Mouse (Mus musculus) erythroblast, embryonic 14.5 days (primary cell): ENCODE data around the gene Ttc7. TPM values are rescaled to one million over a fixed set of nuclear protein-coding genes. Genes with fewer than 3 reads are reported as not detected.
A peak's percentile ranks its signal among the peaks of the same experiment; 100 is the strongest.

ENCODE experiments used
- H3K27me3 ChIP-seq: 2 replicates; pipeline ENCODE4 v1.6.1; 2012; ENCODE audit warnings: inconsistent platforms; ENCODE audit not compliant: control insufficient read depth
- H3K36me3 ChIP-seq: 2 replicates; pipeline ENCODE4 v1.6.1; 2012; ENCODE audit warnings: mild to moderate bottlenecking, inconsistent platforms; ENCODE audit not compliant: control insufficient read depth
- H3K4me1 ChIP-seq: 2 replicates; pipeline ENCODE4 v1.6.1; 2012; ENCODE audit warnings: inconsistent platforms; ENCODE audit not compliant: control insufficient read depth
- H3K4me3 ChIP-seq: replicated peaks from 2 replicates; pipeline ENCODE3; 2012; ENCODE audit warnings: moderate library complexity, mild to moderate bottlenecking, inconsistent platforms
- H3K9me3 ChIP-seq: 2 replicates; pipeline ENCODE4 v1.6.1; 2012; ENCODE audit warnings: low read length, inconsistent platforms, mixed read lengths; ENCODE audit not compliant: control insufficient read depth
- GATA1 ChIP-seq: IDR thresholded peaks from 2 replicates; pipeline ENCODE4 v1.6.1; 2012; ENCODE audit warnings: low read length, inconsistent platforms, mixed read lengths
- TAL1 ChIP-seq: IDR thresholded peaks from 3 replicates; pipeline ENCODE4 v1.6.1; 2012; ENCODE audit warnings: low read length, inconsistent platforms, mixed read lengths
- polyA plus RNA-seq: library from polyadenylated mRNA; stranded (reverse); fragments of >175 nt; gene quantifications from 2 replicates; pipeline ENCODE4 v1.2.3, GENCODE M21; 2012

Ttc7 gene
- polyA plus RNA-seq, result 2.6 and 2.7 TPM in 2 replicates

DNA sequence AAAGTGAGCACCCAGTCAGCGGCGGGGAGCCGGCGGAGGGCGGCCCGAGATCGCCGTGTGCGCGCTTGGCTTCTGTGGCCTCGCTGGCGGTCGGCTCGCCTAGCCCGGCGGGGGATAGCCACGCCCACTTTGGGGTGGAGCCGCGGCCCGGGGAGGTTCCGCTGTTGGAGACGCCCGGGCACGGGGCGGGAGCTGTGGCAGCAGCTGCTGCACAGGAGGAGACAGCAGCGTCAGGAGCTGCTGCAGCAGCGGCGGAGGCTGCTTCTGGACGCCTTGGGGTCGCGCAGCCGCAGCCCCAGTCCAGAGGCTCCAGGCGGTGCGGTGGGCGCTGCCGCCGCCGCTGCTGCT lies at the start of gene Ttc7:
Gene Ttc7 (plus strand): TSS at position 181 of the 348 bp plus-strand sequence.
- Histone ChIP-seq H3K4me1 (peaks cover 51% of the 10 kb centered on the region), H3K36me3 (peaks cover 23% of the 10 kb centered on the region), H3K27me3 (no peaks in the 10 kb centered on the region), H3K4me3 (peak within 1 kb of the TSS; percentile 95), H3K9me3 (no peaks in the 10 kb centered on the region)
- no peak for TF ChIP-seq TAL1
- TF ChIP-seq GATA1, result no peak

DNA sequence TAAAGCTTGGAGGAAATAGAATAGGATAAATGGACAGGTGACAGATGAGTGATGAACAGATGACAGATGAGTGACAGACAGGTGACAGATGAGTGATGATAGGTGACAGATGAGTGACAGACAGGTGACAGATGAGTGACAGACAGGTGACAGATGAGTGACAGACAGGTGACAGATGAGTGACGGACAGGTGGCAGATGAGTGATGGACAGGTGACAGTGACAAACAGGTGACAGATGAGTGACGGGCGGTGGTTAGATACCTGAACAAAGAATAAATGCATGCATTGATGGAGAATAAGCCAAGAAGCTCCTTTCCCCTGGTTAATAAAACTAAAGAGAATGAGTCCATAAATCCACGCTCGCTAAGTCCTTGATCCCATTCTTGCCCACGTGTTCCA lies 47.7 kb upstream of the Ttc7 start:
- Histone ChIP-seq H3K4me3 (no peak overlapping the region), H3K4me1 (no peaks in the 10 kb centered on the region), H3K27me3 (no peaks in the 10 kb centered on the region), H3K36me3 (no peaks in the 10 kb centered on the region), H3K9me3 (no peaks in the 10 kb centered on the region)
- TF ChIP-seq TAL1 (no peak), GATA1 (no peak)

DNA sequence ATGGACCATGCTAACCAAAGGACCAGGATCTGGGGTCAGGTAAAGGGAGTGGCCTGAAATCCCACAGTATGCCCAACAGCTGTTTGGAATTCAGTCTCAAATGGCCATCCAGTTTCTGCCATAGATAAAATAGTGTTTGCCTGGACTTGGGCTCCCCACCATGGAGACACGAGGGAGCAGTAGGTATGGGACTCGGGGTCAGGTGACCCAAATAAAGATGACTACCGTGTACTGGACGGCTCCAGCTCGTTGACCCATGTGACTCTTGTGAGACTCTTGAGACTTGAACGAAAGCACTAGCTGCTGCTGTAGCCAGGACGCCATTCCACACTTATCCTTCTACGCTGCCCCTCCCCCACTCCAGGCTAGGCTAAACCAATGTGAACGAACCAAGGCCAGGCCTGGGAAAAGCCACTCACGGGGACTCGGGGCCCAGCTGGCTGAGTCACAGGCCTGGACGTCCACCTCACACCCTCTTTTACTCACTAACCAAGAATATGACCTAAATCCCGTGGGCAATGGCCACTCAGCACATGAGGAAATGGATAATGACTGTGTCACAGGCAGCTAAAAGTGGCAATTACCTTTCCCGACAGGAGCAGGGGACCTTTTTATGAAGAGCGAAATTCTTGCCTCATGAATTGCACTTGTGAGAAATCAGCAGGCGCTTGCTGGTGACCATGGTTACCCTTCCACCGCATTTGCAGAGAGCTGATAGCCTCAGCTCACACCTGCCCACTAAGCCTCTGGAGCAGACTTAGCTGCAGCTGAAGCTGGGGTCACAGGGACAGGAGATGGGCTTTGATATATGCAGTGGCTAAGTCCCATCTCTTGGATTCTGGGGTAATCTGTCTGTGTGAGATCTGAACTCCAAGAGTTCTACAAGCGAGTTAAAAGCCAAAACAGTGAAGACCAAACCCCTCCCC lies 45.7 kb upstream of the Ttc7 start:
- no peaks in the 10 kb centered on the region for H3K4me1 ChIP-seq
- H3K9me3 ChIP-seq, result no peaks in the 10 kb centered on the region
- no peak overlapping the region for H3K4me3 ChIP-seq
- no peaks in the 10 kb centered on the region for H3K27me3 ChIP-seq
- TF ChIP-seq TAL1 (no peak), GATA1 (no peak)
- H3K36me3 ChIP-seq, result no peaks in the 10 kb centered on the region

DNA sequence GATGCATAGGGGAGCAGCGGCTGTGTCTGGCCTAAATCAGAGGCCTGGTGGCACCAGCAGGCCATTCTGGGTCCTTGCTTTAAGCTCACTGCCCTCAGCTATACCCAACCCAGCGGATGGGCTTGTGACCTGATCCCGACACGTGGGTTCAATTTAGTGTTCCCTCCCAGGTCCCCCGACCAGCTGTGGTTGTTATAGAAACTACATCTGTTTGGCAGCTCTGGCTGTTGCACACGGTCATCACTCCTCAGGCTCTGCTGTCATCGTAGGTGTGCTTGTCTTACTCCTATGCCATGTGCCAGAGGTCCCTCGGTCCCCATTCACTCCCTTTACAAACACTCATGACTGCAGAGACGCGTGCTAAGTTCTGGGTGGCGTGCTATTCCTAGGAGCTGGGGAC lies 44.9 kb upstream of the Ttc7 start:
- Histone ChIP-seq H3K36me3 (no peaks in the 10 kb centered on the region), H3K27me3 (no peaks in the 10 kb centered on the region), H3K4me1 (no peaks in the 10 kb centered on the region), H3K4me3 (no peak overlapping the region), H3K9me3 (no peaks in the 10 kb centered on the region)
- TF ChIP-seq TAL1 (no peak), GATA1 (no peak)

DNA sequence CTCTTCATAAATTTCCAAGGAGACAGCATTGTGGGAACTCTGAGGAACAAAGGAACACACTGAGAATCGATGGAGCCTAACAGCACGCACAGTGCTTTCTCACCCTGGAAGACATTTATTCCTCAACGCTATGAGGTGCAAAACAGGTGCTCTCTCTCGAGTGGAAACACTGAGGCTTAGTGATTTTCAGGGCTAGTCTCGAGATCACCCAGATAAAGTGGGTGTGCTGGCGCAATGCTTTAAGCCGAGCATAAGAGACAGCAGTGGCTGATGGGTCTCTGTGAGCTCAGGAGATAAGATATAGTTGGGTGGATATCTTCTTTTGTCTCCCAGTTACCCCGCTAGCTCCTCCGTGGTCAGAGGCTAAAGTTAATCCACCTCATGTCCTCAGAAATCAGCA lies 36.6 kb upstream of the Ttc7 start:
- Histone ChIP-seq H3K36me3 (no peaks in the 10 kb centered on the region), H3K9me3 (no peaks in the 10 kb centered on the region), H3K27me3 (no peaks in the 10 kb centered on the region), H3K4me1 (no peaks in the 10 kb centered on the region), H3K4me3 (no peak overlapping the region)
- TF ChIP-seq GATA1, result no peak
- TF ChIP-seq TAL1, result no peak

DNA sequence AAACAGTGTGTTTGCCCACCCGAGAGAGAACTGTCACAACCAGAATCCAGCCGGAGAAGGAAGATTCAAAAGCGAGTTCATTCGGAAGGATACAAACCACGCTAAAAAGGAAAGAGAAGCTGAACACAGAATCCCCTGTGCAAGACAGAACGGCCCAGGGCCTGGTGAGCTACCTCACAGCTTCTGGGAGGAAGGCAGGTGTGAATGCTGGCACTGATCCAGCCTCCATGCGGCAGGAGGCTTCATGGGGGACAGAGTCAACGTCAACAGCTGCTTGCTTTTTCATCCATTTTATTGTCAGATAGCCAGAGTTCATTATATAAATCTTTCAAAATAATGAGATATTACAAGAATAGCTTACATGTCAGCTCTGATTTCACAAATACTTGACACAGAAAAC lies 28.3 kb upstream of the Ttc7 start:
- no peak for TF ChIP-seq TAL1
- no peak for TF ChIP-seq GATA1
- Histone ChIP-seq H3K9me3 (no peaks in the 10 kb centered on the region), H3K4me3 (no peak overlapping the region), H3K4me1 (no peaks in the 10 kb centered on the region), H3K36me3 (peaks cover 35% of the 10 kb centered on the region), H3K27me3 (no peaks in the 10 kb centered on the region)

DNA sequence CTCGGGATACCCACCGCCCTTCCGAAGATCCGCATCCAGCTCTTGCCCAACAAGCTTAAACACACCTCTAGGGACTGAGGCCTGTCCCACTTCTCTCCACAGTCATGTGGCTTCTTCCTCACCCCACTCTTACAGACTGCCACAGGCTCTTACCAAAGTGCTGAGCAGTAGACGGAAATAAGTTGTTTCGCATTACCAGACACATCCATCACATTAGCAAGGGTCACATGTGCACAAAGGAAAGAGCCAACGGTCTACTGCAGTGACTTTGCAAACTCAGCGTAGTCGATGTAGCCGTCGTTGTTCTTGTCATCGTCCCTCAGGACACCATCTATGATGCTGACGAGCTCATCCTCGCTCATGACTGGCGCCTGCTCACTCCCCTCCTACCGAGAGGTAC lies 27.0 kb upstream of the Ttc7 start:
- Histone ChIP-seq H3K36me3 (peaks cover 38% of the 10 kb centered on the region), H3K4me1 (no peaks in the 10 kb centered on the region), H3K4me3 (no peak overlapping the region), H3K9me3 (no peaks in the 10 kb centered on the region), H3K27me3 (no peaks in the 10 kb centered on the region)
- no peak for TF ChIP-seq GATA1
- TF ChIP-seq TAL1, result no peak

DNA sequence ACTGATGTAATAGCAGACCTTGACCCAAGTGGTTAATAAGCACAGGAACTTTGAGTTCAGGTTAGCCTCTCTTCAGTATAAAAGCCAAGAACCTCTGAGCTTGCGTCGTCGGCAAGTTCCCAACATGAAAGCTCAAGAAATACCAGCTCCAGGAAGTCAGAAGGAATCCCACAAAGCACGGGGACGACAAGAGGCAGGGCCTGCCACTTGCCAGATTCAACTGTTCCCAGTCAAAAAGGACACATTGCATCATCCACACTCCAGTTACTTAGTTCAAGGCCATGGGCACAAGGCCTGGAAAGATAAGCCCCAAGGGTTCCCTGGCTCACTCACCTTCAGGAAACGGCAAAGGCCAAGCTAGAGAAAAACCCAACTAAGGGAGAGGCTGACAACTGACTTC lies 19.3 kb upstream of the Ttc7 start:
- Histone ChIP-seq H3K4me3 (no peak overlapping the region), H3K9me3 (peaks cover 3% of the 10 kb centered on the region; the same call in 1 of the 2 replicates), H3K36me3 (peaks cover 6% of the 10 kb centered on the region), H3K4me1 (peaks cover 30% of the 10 kb centered on the region), H3K27me3 (peaks cover 2% of the 10 kb centered on the region; the same call in 1 of the 2 replicates)
- no peak for TF ChIP-seq GATA1
- no peak for TF ChIP-seq TAL1

DNA sequence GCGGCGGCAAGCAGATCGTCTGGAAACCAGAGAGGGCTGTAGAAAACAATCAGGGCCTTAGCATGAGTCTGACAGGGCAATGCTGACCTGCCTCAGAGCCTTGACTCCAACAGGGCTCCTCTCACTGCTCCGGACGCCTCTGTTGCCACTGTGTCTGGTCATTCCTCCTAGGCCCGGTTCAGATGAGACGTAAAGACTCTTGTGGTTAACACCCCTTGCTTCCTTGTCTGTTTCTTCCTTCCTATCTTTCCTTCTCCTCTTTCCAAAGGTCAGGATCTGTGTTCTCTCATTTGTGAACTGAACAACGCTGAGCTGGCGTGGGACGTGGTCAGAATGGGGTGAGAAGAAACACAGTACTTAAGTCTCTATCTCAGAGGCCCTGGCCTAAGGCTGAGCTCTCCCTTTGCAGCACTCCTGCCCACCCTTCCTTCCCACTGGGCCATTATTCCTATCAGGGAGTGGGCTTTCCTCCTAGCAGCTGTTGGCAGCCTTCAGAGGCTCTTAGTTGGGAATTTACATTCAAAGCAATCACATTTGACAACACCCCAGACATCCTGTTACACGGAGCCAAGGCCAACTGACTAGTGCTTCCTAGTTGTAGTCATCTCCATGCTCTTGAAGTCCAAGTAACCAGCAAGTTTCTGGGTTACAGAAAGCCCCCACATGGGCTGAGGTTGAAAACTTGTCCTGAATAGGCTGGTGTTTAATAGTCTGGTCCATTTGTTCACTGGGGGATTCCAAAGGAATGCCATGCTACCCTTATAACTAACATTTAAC lies 18.4 kb upstream of the Ttc7 start:
- Histone ChIP-seq H3K4me3 (no peak overlapping the region), H3K36me3 (peaks cover 6% of the 10 kb centered on the region), H3K27me3 (peaks cover 3% of the 10 kb centered on the region; the same call in 1 of the 2 replicates), H3K4me1 (peaks cover 30% of the 10 kb centered on the region), H3K9me3 (peaks cover 3% of the 10 kb centered on the region; the same call in 1 of the 2 replicates)
- no peak for TF ChIP-seq GATA1
- no peak for TF ChIP-seq TAL1
